Mouse (Mus musculus): ENCODE data around the gene Lrrc19. TPM values are rescaled to one million over a fixed set of nuclear protein-coding genes. Genes with fewer than 3 reads are reported as not detected.
"Not testable (repeated sequence)": the region's sequence is repeated elsewhere in the genome, so short reads cannot be mapped to it uniquely, and the experiment has no call there.

Gene Lrrc19
- total and polyA plus RNA-seq, 3 experiments, result not detected

GRCm38 (mm10) chr4:94681181-94681580, 31.2 kb upstream of the Lrrc19 start:
- ATAC-seq (ENCODE audit: extremely low read depth, insufficient number of reproducible peaks, low FRiP score, poor library complexity, severe bottlenecking), result no peak
- Histone ChIP-seq H3K9me3 (replicated peaks) (no peaks in the 10 kb centered on the region), H3K36me3 (replicated peaks) (no peaks in the 10 kb centered on the region), H3K27me3 (ENCODE audit: insufficient read depth, low read length) (no peaks in the 10 kb centered on the region), H3K4me1 (ENCODE audit: insufficient read depth, low read depth, low read length) (no peaks in the 10 kb centered on the region), H3K4me3 (ENCODE audit: low read depth, low read length) (no peak overlapping the region)
- TF ChIP-seq TAL1 (conservative IDR thresholded peaks at IDR 0.05; ENCODE audit: low read depth, low read length) (no peak), GATA2 (IDR thresholded peaks at IDR 0.05; ENCODE audit: borderline replicate concordance, low read depth, low read length) (no peak), POLR2AphosphoS5 (IDR thresholded peaks at IDR 0.05; ENCODE audit: insufficient replicate concordance, low read depth, low read length) (no peak), CTCF (IDR thresholded peaks at IDR 0.05; ENCODE audit: low read depth, low read length) (no peak), GATA1 (IDR thresholded peaks at IDR 0.05; ENCODE audit: borderline replicate concordance, low read length) (no peak)
- DNase-seq (ENCODE audit: low spot score), result no peak

DNA sequence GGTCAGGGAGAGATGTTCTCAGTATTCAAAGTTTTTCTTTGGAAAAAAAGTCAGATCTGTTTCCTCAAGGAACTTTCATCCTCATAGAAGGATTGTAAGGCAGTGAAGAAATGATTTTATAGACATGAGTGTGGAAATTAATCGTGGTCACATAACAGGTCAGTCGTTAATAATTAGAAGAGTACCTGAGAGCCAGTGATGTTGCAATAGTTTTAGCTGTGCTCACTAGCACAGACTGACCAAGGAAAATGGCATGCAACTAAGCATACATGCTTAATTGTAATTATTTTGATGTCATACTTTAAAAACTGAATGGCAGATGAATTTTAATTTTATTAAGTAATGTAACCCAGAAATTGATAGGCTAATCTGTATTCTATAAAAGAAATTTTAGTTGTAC, 30.7 kb upstream of the Lrrc19 start:
- Histone ChIP-seq H3K36me3 (replicated peaks) (no peaks in the 10 kb centered on the region), H3K4me1 (ENCODE audit: insufficient read depth, low read depth, low read length) (no peaks in the 10 kb centered on the region), H3K4me3 (ENCODE audit: low read depth, low read length) (no peak overlapping the region), H3K27me3 (ENCODE audit: insufficient read depth, low read length) (no peaks in the 10 kb centered on the region), H3K9me3 (replicated peaks) (no peaks in the 10 kb centered on the region)
- DNase-seq (ENCODE audit: low spot score), result no peak
- no peak for ATAC-seq (ENCODE audit: extremely low read depth, insufficient number of reproducible peaks, low FRiP score, poor library complexity, severe bottlenecking)
- no peak for TF ChIP-seq GATA2 (IDR thresholded peaks at IDR 0.05; ENCODE audit: borderline replicate concordance, low read depth, low read length)
- TF ChIP-seq TAL1 (conservative IDR thresholded peaks at IDR 0.05; ENCODE audit: low read depth, low read length), result no peak
- no peak for TF ChIP-seq GATA1 (IDR thresholded peaks at IDR 0.05; ENCODE audit: borderline replicate concordance, low read length)
- TF ChIP-seq POLR2AphosphoS5 (IDR thresholded peaks at IDR 0.05; ENCODE audit: insufficient replicate concordance, low read depth, low read length), result no peak
- TF ChIP-seq CTCF (IDR thresholded peaks at IDR 0.05; ENCODE audit: low read depth, low read length), result no peak

GRCm38 (mm10) chr4:94669718-94670117, 19.8 kb upstream of the Lrrc19 start:
- Histone ChIP-seq H3K27me3 (ENCODE audit: insufficient read depth, low read length) (no peaks in the 10 kb centered on the region), H3K4me1 (ENCODE audit: insufficient read depth, low read depth, low read length) (no peaks in the 10 kb centered on the region), H3K36me3 (replicated peaks) (no peaks in the 10 kb centered on the region), H3K9me3 (replicated peaks) (no peaks in the 10 kb centered on the region), H3K4me3 (ENCODE audit: low read depth, low read length) (no peak overlapping the region)
- DNase-seq (ENCODE audit: low spot score) (peak; percentile 2), ATAC-seq (ENCODE audit: extremely low read depth, insufficient number of reproducible peaks, low FRiP score, poor library complexity, severe bottlenecking) (peak; percentile 49; the same call in 1 of the 2 replicates)
- TF ChIP-seq CTCF (IDR thresholded peaks at IDR 0.05; ENCODE audit: low read depth, low read length) (no peak), GATA2 (IDR thresholded peaks at IDR 0.05; ENCODE audit: borderline replicate concordance, low read depth, low read length) (no peak), POLR2AphosphoS5 (IDR thresholded peaks at IDR 0.05; ENCODE audit: insufficient replicate concordance, low read depth, low read length) (no peak), TAL1 (conservative IDR thresholded peaks at IDR 0.05; ENCODE audit: low read depth, low read length) (no peak), GATA1 (IDR thresholded peaks at IDR 0.05; ENCODE audit: borderline replicate concordance, low read length) (no peak)

DNA sequence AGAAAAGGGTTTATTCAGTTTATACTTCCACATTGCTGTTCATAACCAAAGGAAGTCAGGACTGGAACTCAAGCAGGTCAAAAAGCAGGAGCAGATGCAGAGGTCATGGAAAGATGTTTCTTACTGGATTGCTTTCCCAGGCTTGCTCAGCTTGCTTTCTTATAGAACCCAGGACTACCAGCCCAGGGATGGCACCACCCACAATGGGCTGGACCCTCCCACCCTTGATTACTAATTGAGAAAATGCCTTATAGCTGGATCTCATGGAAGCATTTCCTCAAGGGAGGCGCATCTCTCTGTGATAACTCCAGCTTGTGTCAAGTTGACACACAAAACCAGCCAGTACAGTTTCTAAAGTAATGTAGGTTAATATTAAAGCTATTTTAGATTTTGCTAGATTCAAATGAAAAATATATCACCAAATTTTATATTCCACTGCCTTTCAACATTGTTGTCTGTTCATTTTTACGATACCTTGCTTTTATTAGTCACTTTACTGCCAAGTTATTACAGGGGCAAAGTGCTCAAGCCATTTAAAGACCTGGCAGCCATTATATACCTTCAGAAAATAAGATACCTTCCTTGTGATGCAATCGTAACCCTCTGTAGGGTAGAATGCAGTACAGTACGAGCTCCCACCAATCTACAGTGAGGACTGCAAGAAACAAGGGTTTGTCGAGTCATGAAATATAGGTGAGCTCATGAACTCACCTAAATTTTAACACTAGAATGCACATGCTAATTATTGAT, 657 bp upstream of the Lrrc19 start:
- H3K4me3 ChIP-seq (ENCODE audit: low read depth, low read length); ATAC-seq (ENCODE audit: extremely low read depth, insufficient number of reproducible peaks, low FRiP score, poor library complexity, severe bottlenecking); H3K4me1 ChIP-seq (ENCODE audit: insufficient read depth, low read depth, low read length); H3K9me3 ChIP-seq (replicated peaks); H3K27me3 ChIP-seq (ENCODE audit: insufficient read depth, low read length); H3K36me3 ChIP-seq (replicated peaks); DNase-seq (ENCODE audit: low spot score): not testable (repeated sequence)

- TF ChIP-seq GATA1 (IDR thresholded peaks at IDR 0.05; ENCODE audit: borderline replicate concordance, low read length) (no peak), TAL1 (conservative IDR thresholded peaks at IDR 0.05; ENCODE audit: low read depth, low read length) (no peak), GATA2 (IDR thresholded peaks at IDR 0.05; ENCODE audit: borderline replicate concordance, low read depth, low read length) (no peak), CTCF (IDR thresholded peaks at IDR 0.05; ENCODE audit: low read depth, low read length) (no peak), POLR2AphosphoS5 (IDR thresholded peaks at IDR 0.05; ENCODE audit: insufficient replicate concordance, low read depth, low read length) (no peak)
- no peak overlapping the region for H3K4me3 ChIP-seq (ENCODE audit: low read depth, low read length)
- no peak for ATAC-seq (ENCODE audit: extremely low read depth, insufficient number of reproducible peaks, low FRiP score, poor library complexity, severe bottlenecking)
- H3K27me3 ChIP-seq (ENCODE audit: insufficient read depth, low read length), result no peaks in the 10 kb centered on the region
- no peaks in the 10 kb centered on the region for H3K36me3 ChIP-seq (replicated peaks)
- no peaks in the 10 kb centered on the region for H3K4me1 ChIP-seq (ENCODE audit: insufficient read depth, low read depth, low read length)
- DNase-seq (ENCODE audit: low spot score), result no peak
- no peaks in the 10 kb centered on the region for H3K9me3 ChIP-seq (replicated peaks)
Measured at GRCm38 (mm10) chr4:94643141-94643540, 6.8 kb downstream of the Lrrc19 start.

DNA sequence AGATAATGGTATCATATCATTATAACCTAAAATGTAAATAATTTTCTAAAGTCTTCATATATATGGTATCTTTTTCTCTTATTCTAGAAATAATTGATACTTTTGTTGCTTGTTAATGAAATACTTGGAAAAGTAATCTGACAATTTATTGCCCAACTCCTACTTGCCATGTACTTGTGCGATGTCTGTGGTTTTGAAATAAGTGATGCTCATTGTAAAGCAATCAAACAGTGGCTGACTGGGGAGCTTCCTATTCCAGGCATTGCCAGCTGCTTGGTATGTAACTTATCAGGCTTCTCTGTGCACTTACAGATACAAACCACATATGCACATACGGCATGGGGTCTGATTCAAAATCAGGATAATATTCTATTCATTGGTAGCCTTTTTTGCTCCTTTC, 29.9 kb downstream of the Lrrc19 start:
- Histone ChIP-seq H3K9me3 (replicated peaks) (no peaks in the 10 kb centered on the region), H3K4me3 (ENCODE audit: low read depth, low read length) (no peak overlapping the region)
- ATAC-seq (ENCODE audit: extremely low read depth, insufficient number of reproducible peaks, low FRiP score, poor library complexity, severe bottlenecking), result no peak

More for the DNA sequence above, 29.9 kb downstream of the Lrrc19 start:
- no peak for TF ChIP-seq GATA1 (IDR thresholded peaks at IDR 0.05; ENCODE audit: borderline replicate concordance, low read length)
- no peak for TF ChIP-seq POLR2AphosphoS5 (IDR thresholded peaks at IDR 0.05; ENCODE audit: insufficient replicate concordance, low read depth, low read length)
- TF ChIP-seq TAL1 (conservative IDR thresholded peaks at IDR 0.05; ENCODE audit: low read depth, low read length), result no peak
- TF ChIP-seq GATA2 (IDR thresholded peaks at IDR 0.05; ENCODE audit: borderline replicate concordance, low read depth, low read length), result no peak
- TF ChIP-seq CTCF (IDR thresholded peaks at IDR 0.05; ENCODE audit: low read depth, low read length), result no peak
- Histone ChIP-seq H3K36me3 (replicated peaks) (peaks cover 4% of the 10 kb centered on the region), H3K27me3 (ENCODE audit: insufficient read depth, low read length) (no peaks in the 10 kb centered on the region), H3K4me1 (ENCODE audit: insufficient read depth, low read depth, low read length) (peaks cover under 1% of the 10 kb centered on the region)
- no peak for DNase-seq (ENCODE audit: low spot score)

Measured in G1E (cell line).